Mouse (Mus musculus) induced T-regulatory cell, adult 2 months (primary cell): ENCODE results near the gene Fosl2.

Experiments
- DNase-seq: peaks from one replicate; pipeline ENCODE4 v3.0.0-alpha.2; 2012; ENCODE audit warnings: low read depth

Gene Fosl2

DNA sequence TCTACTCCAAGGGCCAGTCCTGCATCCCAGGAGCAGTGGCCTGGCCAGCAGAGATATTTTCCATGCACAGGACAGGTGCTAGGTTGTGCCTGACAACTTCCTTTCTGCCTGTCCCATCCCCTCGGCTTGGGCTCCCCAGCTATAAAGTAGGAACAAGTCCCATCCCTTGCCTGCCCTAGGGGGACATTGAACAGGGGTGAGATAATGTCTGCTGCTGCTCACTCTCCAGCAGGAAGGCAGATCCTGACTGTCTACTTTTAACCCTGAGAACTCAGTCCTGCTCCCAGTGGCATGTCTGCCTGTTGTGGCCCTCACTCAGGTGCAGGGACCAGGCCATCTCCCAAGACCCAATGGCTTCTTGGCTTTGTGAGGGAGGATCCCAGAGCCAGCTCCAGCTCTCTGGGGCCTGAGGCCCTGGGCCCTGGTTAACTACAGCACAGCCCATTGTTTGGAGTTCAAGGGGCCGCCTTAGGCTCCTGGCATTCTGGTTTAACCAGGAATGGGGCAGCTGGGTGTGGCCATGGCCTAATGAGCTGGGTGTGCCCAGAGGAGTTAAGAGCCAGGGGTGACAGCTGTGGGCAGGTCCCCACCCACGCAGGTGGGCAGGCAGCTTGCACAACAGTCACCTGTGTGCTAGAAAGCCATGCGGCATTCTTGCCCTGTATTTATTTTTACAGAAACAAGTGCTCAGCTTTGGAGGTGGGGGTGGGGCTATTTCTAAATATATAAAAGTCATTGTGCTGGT lies 47.5 kb downstream of the Fosl2 start:
- no peak for DNase-seq

- no peak for DNase-seq
Observed at GRCm38 (mm10) chr5:32187717-32188116, 52.1 kb downstream of the Fosl2 start.

GRCm38 (mm10) chr5:32191259-32191658 lies 55.7 kb downstream of the Fosl2 start:
- DNase-seq, result no peak

GRCm38 (mm10) chr5:32192016-32192845 lies 56.6 kb downstream of the Fosl2 start:
- peak; percentile 51 for DNase-seq

- DNase-seq, result no peak
Observed at GRCm38 (mm10) chr5:32194236-32194635, 58.6 kb downstream of the Fosl2 start.

DNA sequence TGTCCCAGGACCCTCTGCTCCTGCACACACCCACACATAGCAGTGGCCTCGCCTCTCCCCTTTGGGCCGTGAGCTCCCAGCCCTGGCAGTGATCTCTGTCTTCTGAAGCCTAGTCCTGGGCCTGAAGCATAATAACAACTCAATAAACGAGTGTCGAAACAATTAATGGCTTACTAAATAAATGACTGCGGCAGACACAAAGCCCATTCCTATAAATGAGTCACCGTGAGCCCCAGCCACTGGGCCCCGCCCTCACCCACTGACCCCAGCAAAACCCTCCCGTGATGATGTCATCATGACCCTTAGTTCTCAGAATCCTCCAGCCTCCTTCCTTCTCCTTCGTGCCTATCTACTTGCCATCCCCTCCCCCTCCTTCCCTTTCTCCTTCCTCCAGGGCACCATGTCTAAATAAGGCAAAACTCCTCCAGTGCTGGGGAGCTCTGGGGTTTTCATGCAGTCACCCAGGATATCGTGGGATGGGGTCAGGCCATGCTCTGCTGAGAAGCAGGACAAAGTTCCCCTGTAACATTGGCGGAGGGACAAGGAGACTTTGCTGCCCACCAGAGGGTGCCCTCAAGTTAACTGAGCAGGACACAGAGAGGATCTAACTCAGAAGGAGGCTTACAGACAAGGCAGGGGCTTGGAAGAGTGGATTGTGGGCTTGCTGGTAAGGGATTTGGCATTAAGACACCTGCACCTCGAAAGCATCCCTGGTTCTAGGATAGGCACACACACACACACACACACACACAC lies 60.4 kb downstream of the Fosl2 start:
- no peak for DNase-seq

GRCm38 (mm10) chr5:32197698-32198097 lies 62.1 kb downstream of the Fosl2 start:
- DNase-seq, result peak; percentile 90

- no peak for DNase-seq
Observed at GRCm38 (mm10) chr5:32199136-32199535, 63.5 kb downstream of the Fosl2 start.

GRCm38 (mm10) chr5:32199594-32199993 lies 64.0 kb downstream of the Fosl2 start:
- no peak for DNase-seq

DNA sequence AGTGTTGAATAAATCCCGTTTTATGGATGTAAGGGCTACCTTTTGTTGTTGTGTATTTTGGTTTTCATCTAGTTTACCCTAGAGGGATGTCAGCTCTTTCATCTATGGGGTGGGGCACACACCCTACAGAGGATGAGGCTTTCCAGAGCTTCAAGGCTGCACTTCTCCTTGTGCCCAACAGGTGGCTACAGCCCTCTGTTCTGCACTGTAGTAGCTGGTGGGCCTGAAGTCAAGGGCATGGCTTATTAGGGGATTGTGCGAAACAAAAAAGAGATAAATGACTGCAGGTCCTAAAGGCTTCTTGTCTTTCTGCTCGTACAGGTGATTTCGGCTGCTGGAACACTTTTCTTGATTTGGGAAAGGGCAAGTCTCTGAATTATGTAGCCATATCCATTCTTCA lies 69.1 kb downstream of the Fosl2 start:
- peak; percentile 33 for DNase-seq

- no peak for DNase-seq
Observed at GRCm38 (mm10) chr5:32206726-32207125, 71.1 kb downstream of the Fosl2 start.
